Comparison of ENCODE assay signal across 12 mouse cellular contexts in genomic region chr10:12837636-12838035, GRCm38 (mm10). TPM values are rescaled to one million over a fixed set of nuclear protein-coding genes. Genes with fewer than 3 reads are reported as not detected.
DNase-seq lines count a peak whose midpoint lies in the region; ATAC-seq lines count a peak whose summit lies in the region.
"Had no signal": no experiment of that assay in that cellular context is flagged by ENCODE, and none has a peak within 500 bp of the region (broad histone marks: within the 10 kb centered on the region; RNA-seq: fewer than 3 reads in every experiment).

No protein-coding gene starts in this region.

- no peaks in the 10 kb centered on the region for H3K4me1 ChIP-seq in hindbrain, embryonic 16.5 days (ENCODE audit: control insufficient read depth, insufficient read depth, low read depth, low read length)
- no peaks in the 10 kb centered on the region for H3K4me1 ChIP-seq in hindbrain, embryonic 14.5 days (replicated peaks; ENCODE audit: control insufficient read depth, insufficient read depth, low read length)
- H3K4me1 ChIP-seq: limb, embryonic 13.5 days had no signal

- 81% methylated on average over 1 of the region's 1 CpGs for WGBS in hindbrain, embryonic 16.5 days
- 63% methylated on average over 1 of the region's 1 CpGs for WGBS in hindbrain, embryonic 14.5 days

- H3K4me3 ChIP-seq in hindbrain, embryonic 16.5 days (ENCODE audit: low read length): no peak overlapping the region
- H3K4me3 ChIP-seq in hindbrain, embryonic 14.5 days (replicated peaks; ENCODE audit: low read length): no peak overlapping the region
- H3K4me3 ChIP-seq: limb, embryonic 13.5 days; myocyte had no signal

- ATAC-seq in hindbrain, embryonic 16.5 days: 0 out of 2 replicates have a peak, but pooled peaks have one; percentile 30
- ATAC-seq in hindbrain, embryonic 14.5 days (ENCODE audit: low FRiP score): no peak
- ATAC-seq in megakaryocyte progenitor cell, adult 5-6 weeks (replicated peaks; ENCODE audit: poor library complexity): no peak
- ATAC-seq: activated CD4-positive, CD25-positive, alpha-beta regulatory T cell, adult 4 months had no signal

- H3K27ac ChIP-seq in hindbrain, embryonic 16.5 days (ENCODE audit: low read depth, low read length): no peak overlapping the region
- H3K27ac ChIP-seq in hindbrain, embryonic 14.5 days: no peak overlapping the region
- H3K27ac ChIP-seq: limb, embryonic 13.5 days had no signal

- H3K27me3 ChIP-seq in hindbrain, embryonic 16.5 days (replicated peaks; ENCODE audit: control insufficient read depth, insufficient read depth, low read length): no peaks in the 10 kb centered on the region
- H3K27me3 ChIP-seq in hindbrain, embryonic 14.5 days (ENCODE audit: control insufficient read depth, insufficient read depth, low read length): no peaks in the 10 kb centered on the region
- H3K27me3 ChIP-seq: limb, embryonic 13.5 days had no signal

- H3K9me3 ChIP-seq in hindbrain, embryonic 16.5 days (ENCODE audit: control insufficient read depth, low read length): no peaks in the 10 kb centered on the region
- H3K9me3 ChIP-seq in hindbrain, embryonic 14.5 days (ENCODE audit: control insufficient read depth, low read length): no peaks in the 10 kb centered on the region
- H3K9me3 ChIP-seq: limb, embryonic 13.5 days had no signal

- no peak for DNase-seq in hindbrain, embryonic 14.5 days (ENCODE audit: low spot score)
- DNase-seq in right cerebral cortex, postnatal 4 days: peak; percentile 16
- no peak for DNase-seq in right cerebral cortex, postnatal 36 days (ENCODE audit: low spot score in 2 of 2)
- DNase-seq in layer of hippocampus, adult 9-11 months: peak; percentile 25
- DNase-seq in spleen, adult 18-20 months: no peak
- DNase-seq: cerebellum, adult 11-12 months; embryo, embryonic 11 days had no signal

- H3K9ac ChIP-seq in hindbrain, embryonic 16.5 days (ENCODE audit: low read depth, low read length): no peak overlapping the region
- H3K9ac ChIP-seq in hindbrain, embryonic 14.5 days: no peak overlapping the region
- H3K9ac ChIP-seq: limb, embryonic 13.5 days had no signal

- H3K36me3 ChIP-seq in hindbrain, embryonic 16.5 days (ENCODE audit: control insufficient read depth, insufficient read depth, low read length): no peaks in the 10 kb centered on the region
- H3K36me3 ChIP-seq in hindbrain, embryonic 14.5 days (replicated peaks; ENCODE audit: control insufficient read depth, insufficient read depth): no peaks in the 10 kb centered on the region
- H3K36me3 ChIP-seq: limb, embryonic 13.5 days had no signal

- no peak overlapping the region for H3K4me2 ChIP-seq in hindbrain, embryonic 16.5 days (ENCODE audit: low read length)
- no peak overlapping the region for H3K4me2 ChIP-seq in hindbrain, embryonic 14.5 days (replicated peaks)
- H3K4me2 ChIP-seq: limb, embryonic 13.5 days had no signal

RNA-seq across cellular contexts. Expression of gene Utrn, which starts 31.5 kb away (rescaled TPM):
- polyA plus RNA-seq in hindbrain, embryonic 16.5 days (2015; fragmentation: Nextera tagmentation; extraction: Ambion mirVana): 25.4 and 25.7 TPM in 2 replicates
- polyA plus RNA-seq in hindbrain, embryonic 14.5 days (2014; fragmentation: Nextera tagmentation; extraction: Ambion mirVana): 25.0 and 28.2 TPM in 2 replicates
- 25.6 and 28.2 TPM in 2 replicates for total RNA-seq in megakaryocyte progenitor cell, adult 5-6 weeks (2015)
- total RNA-seq in megakaryocyte progenitor cell, adult 5-6 weeks (2017): 17.2 and 24.2 TPM in 2 replicates

Comparison
In these comparisons a context has a peak if more than half of its experiments do, and no peak if none do; other contexts are left out.
1. DNase-seq: peak in right cerebral cortex, postnatal 4 days (single experiment) and layer of hippocampus, adult 9-11 months (single experiment); none in hindbrain, embryonic 14.5 days (single experiment), right cerebral cortex, postnatal 36 days (0 of 2) and spleen, adult 18-20 months (0 of 2).